Mouse (Mus musculus): ENCODE measurements around the gene Arpc5.
"Not testable (repeated sequence)": the region's sequence is repeated elsewhere in the genome, so short reads cannot be mapped to it uniquely, and the experiment has no call there.

The Arpc5 gene

DNA sequence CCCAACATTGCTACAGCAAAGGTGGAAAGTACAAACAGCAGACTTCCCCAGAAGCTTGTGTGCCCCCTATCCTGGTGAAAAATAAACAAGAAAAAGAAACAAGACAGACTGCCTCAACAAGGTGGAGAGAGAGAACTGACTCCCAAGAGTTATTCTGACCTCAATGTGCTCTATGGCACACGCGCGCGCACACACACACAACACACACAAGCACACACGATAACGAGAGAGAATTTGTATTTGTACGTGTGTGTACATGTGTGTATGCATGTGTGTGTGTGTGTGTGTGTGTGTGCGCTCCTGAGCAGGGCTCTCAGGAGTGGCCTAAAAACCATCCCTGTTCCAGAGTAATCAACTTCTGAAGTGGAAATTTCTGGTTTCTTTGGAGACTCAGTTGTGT is 18.3 kb downstream of the Arpc5 start:
- no peak for DNase-seq

GRCm38 (mm10) chr1:152785446-152785845 is 19.1 kb downstream of the Arpc5 start:
- not testable (repeated sequence) for DNase-seq

DNA sequence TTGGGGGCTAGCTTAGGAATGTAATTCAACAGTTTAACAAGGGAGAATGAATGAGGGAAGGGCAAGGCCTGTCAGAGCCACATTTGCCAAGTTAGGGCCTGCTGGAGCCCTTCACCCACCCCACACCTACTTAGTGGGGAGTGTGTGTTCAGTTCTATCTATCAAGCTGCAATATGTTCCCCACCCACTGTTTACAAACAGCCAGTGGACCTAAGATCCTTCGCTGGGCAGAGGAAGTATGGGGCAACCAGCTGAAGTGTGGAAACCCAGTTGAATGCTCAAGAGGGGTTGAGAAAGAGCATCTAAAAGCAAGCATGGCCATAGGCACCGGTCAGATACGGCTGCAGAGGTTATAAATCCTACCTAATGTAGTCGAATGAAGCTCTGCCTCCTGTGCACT is 20.6 kb downstream of the Arpc5 start:
- no peak for DNase-seq

DNA sequence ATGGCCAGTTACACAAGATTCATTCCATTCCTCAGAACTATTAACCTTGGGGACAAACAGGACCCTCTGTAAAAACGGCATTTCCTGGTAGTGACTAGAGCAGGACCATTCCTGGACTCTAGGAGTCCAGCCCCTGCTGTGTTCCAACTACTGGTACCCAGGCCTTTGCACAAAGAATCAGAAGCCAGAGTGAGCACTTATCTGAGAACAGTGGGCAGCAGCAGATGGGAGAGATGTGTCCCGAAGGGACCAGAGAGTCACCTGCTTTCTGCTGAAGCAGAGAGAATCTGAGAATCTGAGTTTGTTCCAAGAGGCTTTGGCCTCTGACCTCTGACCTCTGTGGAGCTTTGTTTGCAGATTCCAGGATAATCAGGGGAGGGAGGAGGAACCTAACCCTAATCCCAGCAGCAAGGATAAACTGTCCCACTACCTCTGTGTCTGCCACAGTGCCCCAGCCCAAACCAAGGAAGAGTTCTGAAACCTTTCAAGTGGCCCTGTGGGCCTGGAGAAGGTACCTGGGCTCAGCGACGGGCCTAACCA is 21.8 kb downstream of the Arpc5 start:
- no peak for DNase-seq

GRCm38 (mm10) chr1:152790254-152790653 is 23.9 kb downstream of the Arpc5 start:
- no peak for DNase-seq

DNA sequence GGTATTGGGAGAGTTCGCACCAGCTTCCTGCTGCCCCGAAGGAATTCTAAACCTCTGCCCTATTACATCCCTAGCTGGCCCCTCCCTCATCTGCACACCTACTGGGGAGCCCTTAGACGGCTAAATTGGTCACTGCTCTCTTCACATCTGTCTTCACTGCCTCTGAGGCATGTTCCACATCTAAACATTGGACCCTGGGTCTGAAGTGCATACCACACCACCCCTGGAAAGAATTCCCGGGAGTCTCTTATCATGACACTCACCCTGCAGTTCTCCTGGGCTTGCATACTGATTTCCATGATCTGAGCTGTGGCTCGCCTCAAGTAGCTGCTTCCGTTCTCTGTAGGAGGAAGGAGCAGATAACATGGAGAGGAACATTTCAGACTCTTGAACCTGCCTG is 24.5 kb downstream of the Arpc5 start:
- DNase-seq = no peak

DNA sequence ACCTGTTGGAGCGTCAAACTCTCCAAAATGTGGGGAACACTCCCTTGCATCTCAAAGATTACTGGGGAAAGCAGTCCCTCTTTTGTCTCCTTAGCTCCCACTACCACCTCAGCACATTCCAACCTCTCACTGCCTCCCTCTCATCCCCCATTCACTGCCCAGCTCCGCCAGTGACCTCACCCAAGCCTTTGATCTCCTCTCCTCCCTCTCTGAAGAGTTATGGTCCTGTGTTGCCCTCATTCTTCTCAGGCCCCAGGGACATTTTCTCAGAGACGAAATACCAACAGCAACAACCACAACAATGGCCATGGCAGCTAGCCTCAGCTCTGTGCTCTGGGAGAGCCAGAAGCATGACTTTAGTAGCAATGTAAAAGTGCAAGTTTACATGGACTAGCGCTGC is 24.9 kb downstream of the Arpc5 start:
- DNase-seq = no peak

DNA sequence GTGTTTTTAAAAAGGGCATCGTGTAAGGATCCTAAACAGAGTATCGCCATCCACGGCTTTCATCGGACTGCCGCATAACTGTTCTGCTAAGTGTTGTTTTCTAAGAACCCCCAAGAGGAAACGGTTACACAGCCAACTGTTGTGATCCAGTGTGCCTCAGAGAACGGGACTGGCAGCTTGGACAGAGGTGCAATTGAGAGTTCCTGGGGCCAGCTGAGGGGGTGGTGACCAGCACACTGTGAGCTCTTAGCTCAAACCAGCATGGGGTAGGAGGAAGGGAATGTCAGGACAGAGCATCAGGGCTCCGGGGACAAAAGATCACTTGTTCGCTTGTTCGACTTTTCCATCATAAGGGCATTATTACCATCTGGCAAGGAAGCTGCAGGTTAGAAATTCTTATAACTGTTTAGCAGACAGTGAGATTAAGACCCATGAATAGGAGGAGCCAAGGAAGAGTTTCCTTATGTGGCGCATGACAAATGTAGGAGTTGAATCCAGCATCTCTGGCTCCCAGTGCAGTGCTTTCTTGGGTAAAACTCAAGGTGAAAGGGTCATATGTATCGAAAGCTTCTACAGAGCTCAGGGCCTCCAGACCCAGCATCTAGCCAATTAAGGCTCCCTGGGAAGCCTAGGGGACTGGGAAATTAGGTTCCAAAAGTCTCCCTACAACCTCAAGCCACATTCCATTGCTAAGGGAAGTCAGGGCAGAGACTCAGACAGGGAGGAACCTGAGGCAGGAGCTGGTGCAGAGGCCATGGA is 26.6 kb downstream of the Arpc5 start:
- DNase-seq = no peak

- no peak for DNase-seq
Measured at GRCm38 (mm10) chr1:152793495-152794130, 27.3 kb downstream of the Arpc5 start.

DNA sequence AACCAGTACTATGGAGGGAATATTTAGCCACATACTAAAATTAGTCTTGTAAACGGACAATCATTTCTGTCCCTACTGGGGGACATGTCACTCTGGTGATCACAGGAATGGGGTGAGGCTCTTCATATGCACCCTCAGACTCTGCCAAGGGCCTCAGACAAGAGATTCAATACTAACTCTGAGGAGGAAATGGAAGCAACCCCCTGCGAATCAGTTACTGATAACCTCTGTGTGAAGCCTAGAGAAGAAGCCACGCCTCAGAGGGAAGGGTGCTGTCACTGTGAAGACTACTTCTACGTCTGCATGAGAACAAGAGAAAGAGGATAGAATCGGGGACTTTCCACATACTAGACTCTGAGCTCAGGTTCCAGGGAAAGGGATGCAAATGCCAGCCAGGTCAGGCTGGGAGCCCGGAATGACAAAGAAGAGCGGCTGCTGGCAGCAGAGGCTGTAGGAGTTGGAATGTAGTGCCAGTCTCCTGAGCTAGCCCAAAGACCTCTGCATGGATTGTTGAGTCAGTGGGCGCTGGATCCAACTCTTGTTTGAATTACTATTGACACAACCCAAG is 29.4 kb downstream of the Arpc5 start:
- DNase-seq = no peak

- no peak for DNase-seq
Measured at GRCm38 (mm10) chr1:152796683-152797263, 30.4 kb downstream of the Arpc5 start.

DNA sequence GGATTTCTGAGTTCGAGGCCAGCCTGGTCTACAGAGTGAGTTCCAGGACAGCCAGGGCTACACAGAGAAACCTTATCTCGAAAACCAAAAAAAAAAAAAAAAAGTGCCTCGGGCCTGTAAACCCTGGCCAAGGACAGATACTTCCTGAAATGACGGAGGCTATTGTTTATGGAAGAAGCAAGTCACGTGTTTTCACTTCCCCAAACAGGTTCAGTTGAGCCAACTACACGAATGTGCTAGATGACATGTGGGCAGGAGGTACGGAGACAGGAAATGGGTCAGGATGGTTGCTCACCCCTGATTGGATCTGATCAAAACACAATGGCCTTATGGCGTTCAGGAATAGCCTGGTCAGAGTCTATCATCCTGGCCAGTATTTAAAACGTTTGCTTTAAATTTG is 31.8 kb downstream of the Arpc5 start:
- DNase-seq = no peak

DNA sequence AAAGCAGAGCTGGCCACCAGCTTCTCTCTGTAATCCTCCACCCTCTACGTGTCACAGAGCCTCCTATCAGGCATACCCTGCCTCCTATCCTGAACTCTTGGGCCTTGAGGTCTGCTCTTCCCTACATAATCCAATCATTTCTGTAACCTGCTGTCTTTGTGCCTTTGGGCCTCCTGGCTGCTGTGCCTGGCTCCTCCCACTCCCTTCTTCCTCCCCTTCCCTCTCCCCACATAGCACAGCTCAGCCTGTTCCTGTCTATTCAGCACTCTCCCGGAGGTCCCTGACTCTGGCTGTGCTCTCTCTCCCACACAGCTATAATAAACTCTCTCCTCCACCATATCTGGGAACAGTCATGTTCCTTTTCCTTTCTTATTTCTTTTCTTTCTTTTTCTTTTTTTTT is 33.6 kb downstream of the Arpc5 start, which contains the start of gene Ncf2:
Ncf2 (plus strand) TSS at position 298 of the 400 bp plus-strand sequence.
- DNase-seq = no peak

DNA sequence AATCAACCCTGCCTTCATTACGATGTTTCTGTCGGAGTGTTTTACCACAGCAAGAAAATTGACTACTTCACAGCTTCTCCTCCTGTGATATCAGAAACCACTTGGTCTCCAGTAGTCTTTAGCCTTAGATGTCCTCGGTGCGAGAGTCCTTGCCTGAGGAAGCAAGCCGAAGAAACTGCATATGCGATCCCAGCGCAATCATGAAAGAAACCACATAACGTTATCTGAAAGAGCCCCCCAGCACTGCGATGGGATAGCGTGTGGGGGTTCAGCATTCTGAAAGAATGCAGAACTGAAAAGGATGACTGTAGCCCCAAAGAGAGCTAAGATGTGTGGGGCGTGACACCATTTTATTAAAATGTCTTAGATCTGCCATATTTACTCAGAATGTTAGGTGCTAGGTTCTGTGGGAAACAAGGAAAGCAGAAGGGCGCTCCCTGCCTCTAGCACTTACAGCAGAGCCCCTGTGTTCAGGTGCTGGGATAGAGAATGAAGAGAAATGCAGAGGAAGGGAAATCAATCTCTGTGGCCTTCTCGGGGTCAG is 34.4 kb downstream of the Arpc5 start:
- no peak for DNase-seq

DNA sequence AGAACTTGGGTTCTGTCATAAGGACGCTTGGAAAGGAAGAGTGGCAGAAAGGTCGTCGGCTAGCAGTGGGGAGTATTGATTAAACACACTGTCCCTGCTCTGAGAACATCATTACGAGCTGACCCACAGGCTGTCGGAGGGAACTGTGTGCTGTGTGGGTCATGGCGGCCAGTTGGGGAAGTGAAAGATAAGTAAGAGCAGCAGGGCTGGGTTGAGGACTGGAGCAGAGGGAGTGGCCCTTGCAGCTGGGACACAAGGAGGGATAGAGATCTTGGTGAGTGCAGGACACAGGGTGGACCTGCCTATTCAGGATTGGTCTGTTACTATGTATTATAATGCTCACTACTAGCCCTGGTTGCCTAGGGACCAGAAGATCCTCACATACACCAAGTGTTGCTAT is 38.6 kb downstream of the Arpc5 start:
- DNase-seq = no peak

- DNase-seq = no peak
Measured at GRCm38 (mm10) chr1:152807619-152808391, 41.5 kb downstream of the Arpc5 start.

DNA sequence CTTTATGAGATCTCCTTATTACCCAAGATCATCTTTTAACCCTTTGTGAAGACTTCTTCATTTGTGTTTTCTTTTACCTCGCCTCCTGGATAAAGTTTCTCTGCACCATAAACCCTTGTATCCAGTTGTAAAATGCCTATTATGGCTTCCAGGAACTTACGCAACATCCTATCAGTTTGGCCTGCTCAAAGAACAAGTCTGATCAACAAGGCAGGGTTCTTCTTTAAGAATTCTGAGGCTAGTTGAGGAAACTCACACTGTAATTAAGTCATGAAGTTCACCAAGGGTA is 42.0 kb downstream of the Arpc5 start:
- no peak for DNase-seq

GRCm38 (mm10) chr1:152809541-152810252 is 43.4 kb downstream of the Arpc5 start:
- peak; percentile 23 for DNase-seq

- DNase-seq = no peak
Measured at GRCm38 (mm10) chr1:152810533-152811439, 44.4 kb downstream of the Arpc5 start.

DNA sequence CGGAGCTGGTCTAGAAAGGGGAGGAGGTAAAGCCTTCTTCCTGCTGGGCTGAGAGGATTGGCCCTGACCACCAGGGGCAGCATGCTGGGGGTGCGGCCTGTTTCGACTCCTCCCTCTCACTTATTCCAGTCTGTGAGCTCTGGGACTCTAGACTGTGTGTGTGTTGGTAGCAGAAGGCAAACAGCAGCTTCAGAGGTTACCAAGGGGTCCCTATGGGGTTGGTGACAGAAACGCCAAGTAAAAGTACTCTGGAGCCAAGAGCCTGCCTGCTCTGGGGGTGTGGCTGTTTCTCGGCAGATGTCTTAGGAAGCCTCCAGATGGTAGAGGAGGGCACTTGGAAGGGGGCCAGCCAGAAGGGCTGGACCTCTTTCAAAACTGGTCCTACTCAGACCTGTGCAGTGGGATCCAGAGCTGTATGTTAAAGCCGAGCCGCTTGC is 48.9 kb downstream of the Arpc5 start:
- no peak for DNase-seq

Measured in kidney, adult 11 months (tissue).